Mouse (Mus musculus) heart, adult 2 months (tissue): ENCODE measurements at regions not wholly inside any gene's neighbourhood (a gene's known extent, or its start where the extent isn't known, plus 50 kb on each side); places are given as distances from the start of the nearest gene placed in this dataset.

Source experiments
- DNase-seq, 2 experiments: peaks; one replicate each; pipeline ENCODE4 v3.0.0; 2021
- H3K27ac ChIP-seq: fragments of 200-600 bp; 2 replicates; pipeline ENCODE4 v1.8.1; 2022
- H3K27me3 ChIP-seq: fragments of 200-500 bp; 2 replicates; pipeline ENCODE4 v1.6.1; 2012; ENCODE audit warnings: mild to moderate bottlenecking, low read length, inconsistent platforms, mixed read lengths; ENCODE audit not compliant: control insufficient read depth, insufficient read depth
- H3K36me3 ChIP-seq: fragments of 200-500 bp; 2 replicates; pipeline ENCODE4 v1.6.1; 2012; ENCODE audit warnings: low read length, inconsistent platforms; ENCODE audit not compliant: control insufficient read depth, insufficient read depth
- H3K4me1 ChIP-seq: fragments of 200-500 bp; 2 replicates; pipeline ENCODE4 v1.6.1; 2011; ENCODE audit warnings: low read length; ENCODE audit not compliant: control insufficient read depth, insufficient read depth
- H3K4me3 ChIP-seq: fragments of 200-600 bp; 2 replicates; pipeline ENCODE4 v1.8.1; 2022
- H3K79me2 ChIP-seq: fragments of 200-500 bp; replicated peaks from 2 replicates; pipeline ENCODE4 v1.6.1; 2012; ENCODE audit warnings: mild to moderate bottlenecking, inconsistent platforms, low read length, moderate library complexity, mixed read lengths; ENCODE audit not compliant: control insufficient read depth, insufficient read depth
- H3K9ac ChIP-seq: fragments of 200-500 bp; 2 replicates; pipeline ENCODE4 v1.6.1; 2012; ENCODE audit warnings: low read depth, mild to moderate bottlenecking, control low read depth, inconsistent platforms, low read length, mixed read lengths
- CTCF ChIP-seq: fragments of 200-600 bp; IDR thresholded peaks from 2 replicates; pipeline ENCODE4 v1.8.1; 2022; ENCODE audit warnings: antibody characterized with exemption, mild to moderate bottlenecking, moderate library complexity
- EP300 ChIP-seq: fragments of 200-500 bp; IDR thresholded peaks from 2 replicates; pipeline ENCODE4 v1.6.1; 2011; ENCODE audit warnings: low read depth, low read length, control low read depth; ENCODE audit not compliant: insufficient read depth
- POLR2A ChIP-seq: fragments of 200-500 bp; IDR thresholded peaks from 2 replicates; pipeline ENCODE4 v1.6.1; 2011; ENCODE audit warnings: mild to moderate bottlenecking, low read depth, low read length, control low read depth; ENCODE audit not compliant: insufficient read depth
- WGBS: fragments of 180-500 bp; shearing (Covaris S2); methylation state at CpG from one replicate; pipeline ENCODE4 v1.1.7; 2018; 5-methylcytosine and 5-hydroxymethylcytosine counted together
- intact Hi-C: fragments of 180-260 bp; cut with DNase I; formaldehyde crosslinking; loops from one replicate; pipeline ENCODE4 v1.15.1; 2025

DNA sequence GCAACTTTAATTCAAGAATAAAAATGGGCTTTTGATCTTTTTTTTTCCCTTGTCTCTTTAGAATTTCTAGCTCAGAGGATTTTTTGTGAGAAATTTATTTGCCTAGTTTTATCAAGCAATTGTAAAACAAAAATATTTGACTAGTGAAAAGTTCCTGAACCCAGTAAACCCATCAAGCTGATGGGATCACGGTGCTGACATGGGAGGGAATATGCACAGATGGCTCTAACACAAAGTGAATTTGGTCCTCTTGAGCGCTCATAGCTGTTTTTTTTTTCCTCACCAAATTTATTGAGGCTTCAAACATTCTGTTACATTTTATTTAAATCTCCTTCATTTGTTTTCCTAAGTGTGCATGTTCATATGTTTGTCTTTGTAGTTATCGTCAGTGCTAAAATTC, 101.1 kb downstream of the Qpct start:
- WGBS = 83% methylated on average over 3 of the region's 3 CpGs
- no peak for TF ChIP-seq POLR2A
- no peak for TF ChIP-seq CTCF
- no peak for TF ChIP-seq EP300
- Histone ChIP-seq H3K36me3 (no peaks in the 10 kb centered on the region), H3K79me2 (no peaks in the 10 kb centered on the region), H3K27me3 (no peaks in the 10 kb centered on the region), H3K4me3 (no peak overlapping the region), H3K9ac (no peak overlapping the region), H3K27ac (no peak overlapping the region), H3K4me1 (no peaks in the 10 kb centered on the region)
- DNase-seq = no peak
- intact Hi-C loops = no loop called here

DNA sequence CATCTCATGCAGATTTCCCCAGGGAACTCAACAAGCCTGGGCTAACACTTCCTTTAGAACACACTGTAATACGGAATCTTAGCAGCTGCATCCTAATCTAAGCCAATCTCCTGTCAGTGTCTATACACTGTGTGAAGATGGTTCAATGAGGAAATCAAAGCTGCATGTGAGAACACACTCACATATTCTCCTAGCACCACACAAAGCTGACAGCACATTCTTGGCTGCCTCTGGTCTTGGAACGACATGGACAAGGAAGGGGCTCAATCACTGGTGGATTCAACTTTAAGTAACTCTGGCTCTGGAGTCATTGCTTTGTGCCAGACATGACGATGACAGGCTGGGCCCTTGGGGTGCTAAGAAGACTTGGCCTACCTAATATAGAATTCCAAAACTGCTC, 96.2 kb downstream of the Qpct start:
- H3K27me3 ChIP-seq = no peaks in the 10 kb centered on the region
- intact Hi-C loops = no loop called here
- H3K4me1 ChIP-seq = no peaks in the 10 kb centered on the region
- TF ChIP-seq POLR2A = no peak
- TF ChIP-seq EP300 = no peak
- TF ChIP-seq CTCF = no peak
- WGBS = 46% methylated on average over 3 of the region's 3 CpGs
- no peaks in the 10 kb centered on the region for H3K79me2 ChIP-seq
- H3K36me3 ChIP-seq = no peaks in the 10 kb centered on the region
- DNase-seq = no peak
- no peak overlapping the region for H3K9ac ChIP-seq
- no peak overlapping the region for H3K4me3 ChIP-seq
- no peak overlapping the region for H3K27ac ChIP-seq

DNA sequence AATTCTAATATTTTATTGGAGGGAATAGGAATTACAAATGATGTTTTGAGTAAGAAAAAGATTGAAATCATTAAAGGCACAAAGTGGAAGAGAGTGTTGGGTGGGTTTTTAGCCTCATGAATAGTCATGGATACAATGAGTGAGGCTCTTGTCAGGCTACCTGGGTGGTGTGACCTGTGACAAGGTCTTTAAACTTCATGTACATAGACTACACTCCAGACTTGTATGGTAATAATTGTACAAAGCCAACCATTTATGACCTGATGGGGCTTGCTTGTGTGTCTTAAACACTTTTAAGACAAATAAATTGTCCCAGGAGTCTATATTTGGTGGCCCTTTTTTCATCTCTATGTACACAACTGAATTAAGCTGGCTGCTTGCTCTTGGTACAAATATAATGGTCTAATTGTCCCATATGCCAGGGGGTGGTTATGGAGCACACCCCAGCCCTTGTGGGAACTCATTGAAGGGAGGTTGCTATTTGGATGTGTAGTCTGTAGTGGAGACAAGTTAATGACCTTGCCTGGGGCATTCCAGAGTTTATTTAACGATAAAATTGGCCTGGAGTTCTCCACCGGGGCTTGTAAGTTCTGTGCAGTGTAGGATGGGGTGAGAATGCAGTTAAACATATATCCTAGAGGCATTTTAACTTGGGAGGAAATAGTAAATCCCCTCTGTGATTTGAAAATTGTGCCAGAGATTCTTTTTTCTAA, 93.4 kb downstream of the Qpct start:
- 45% methylated on average over 2 of the region's 2 CpGs for WGBS
- Histone ChIP-seq H3K27me3 (no peaks in the 10 kb centered on the region), H3K27ac (no peak overlapping the region), H3K36me3 (no peaks in the 10 kb centered on the region), H3K4me3 (no peak overlapping the region), H3K79me2 (no peaks in the 10 kb centered on the region), H3K4me1 (no peaks in the 10 kb centered on the region), H3K9ac (no peak overlapping the region)
- no peak for DNase-seq
- intact Hi-C loops = no loop called here
- TF ChIP-seq CTCF (no peak), POLR2A (no peak), EP300 (no peak)

DNA sequence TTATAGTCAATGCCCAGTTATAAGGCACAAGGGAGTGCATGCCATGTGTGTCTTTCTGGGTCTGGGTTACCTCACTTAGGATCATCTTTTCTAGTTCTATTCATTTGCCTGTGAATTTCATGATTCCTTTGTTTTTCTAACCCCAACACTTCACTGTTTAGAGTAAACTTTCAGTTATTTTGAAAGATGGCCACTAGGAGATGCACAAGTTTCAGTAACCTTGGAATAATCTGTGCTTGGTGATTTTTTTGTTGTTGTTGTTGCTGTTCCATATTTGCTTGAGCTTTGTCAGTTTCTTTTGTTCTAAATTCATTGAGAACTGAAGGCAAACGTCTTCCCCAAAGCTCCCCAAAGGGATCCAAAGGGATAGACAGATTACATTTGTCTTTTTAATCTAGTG, 91.3 kb downstream of the Qpct start:
- Histone ChIP-seq H3K4me3 (no peak overlapping the region), H3K9ac (no peak overlapping the region), H3K27ac (no peak overlapping the region), H3K27me3 (no peaks in the 10 kb centered on the region), H3K36me3 (no peaks in the 10 kb centered on the region), H3K4me1 (no peaks in the 10 kb centered on the region), H3K79me2 (no peaks in the 10 kb centered on the region)
- intact Hi-C loops = loop anchor here (1.0 kb wide), 1 partner anchor 375 kb away; no protein-coding TSS in a partner anchor
- no peak for DNase-seq
- WGBS = 26% methylated on average over 1 of the region's 1 CpGs
- TF ChIP-seq CTCF = peak; percentile 72
- no peak for TF ChIP-seq POLR2A
- no peak for TF ChIP-seq EP300
